Mouse (Mus musculus) heart, postnatal 0 days (tissue): ENCODE measurements around the gene Clpb. TPM values are rescaled to one million over a fixed set of nuclear protein-coding genes. Genes with fewer than 3 reads are reported as not detected.

Source experiments
- ATAC-seq: fragments of 200-750 bp; cut with Nextera tagmentation; 2 replicates; pipeline ENCODE4 v1.8.0; 2017; ENCODE audit warnings: low read depth, moderate number of reproducible peaks, moderate library complexity; ENCODE audit not compliant: insufficient read depth
- DNase-seq: peaks from one replicate; pipeline ENCODE4 v3.0.0-alpha.2; 2016; ENCODE audit warnings: low spot score
- H3K27ac ChIP-seq: fragments of 300-500 bp; sonication (generic); 2 replicates; pipeline ENCODE4 v1.5.1; 2014; ENCODE audit warnings: low read depth, mild to moderate bottlenecking
- H3K27me3 ChIP-seq: fragments of 300-500 bp; sonication (generic); 2 replicates; pipeline ENCODE4 v1.6.1; 2014; ENCODE audit warnings: low read length, mixed read lengths; ENCODE audit not compliant: control insufficient read depth, insufficient read depth
- H3K36me3 ChIP-seq: fragments of 300-500 bp; sonication (generic); replicated peaks from 2 replicates; pipeline ENCODE4 v1.6.1; 2014; ENCODE audit warnings: low read length, mixed read lengths; ENCODE audit not compliant: control insufficient read depth, insufficient read depth
- H3K4me1 ChIP-seq: fragments of 300-500 bp; sonication (generic); 2 replicates; pipeline ENCODE4 v1.6.1; 2014; ENCODE audit warnings: antibody characterized with exemption; ENCODE audit not compliant: control insufficient read depth, insufficient read depth
- H3K4me2 ChIP-seq: fragments of 300-500 bp; sonication (generic); 2 replicates; pipeline ENCODE4 v1.6.1; 2014; ENCODE audit warnings: low read depth, mild to moderate bottlenecking, low read length, moderate library complexity
- H3K4me3 ChIP-seq: fragments of 300-500 bp; sonication (generic); 2 replicates; pipeline ENCODE4 v1.5.1; 2014; ENCODE audit warnings: low read depth, low read length
- H3K9ac ChIP-seq: fragments of 300-500 bp; sonication (generic); replicated peaks from 2 replicates; pipeline ENCODE4 v1.6.1; 2014; ENCODE audit warnings: low read depth, low read length, mixed read lengths
- H3K9me3 ChIP-seq: fragments of 300-500 bp; sonication (generic); replicated peaks from 2 replicates; pipeline ENCODE4 v1.6.1; 2016; ENCODE audit warnings: low read length; ENCODE audit not compliant: control insufficient read depth
- CTCF ChIP-seq: IDR thresholded peaks from 2 replicates; pipeline ENCODE4 v1.5.1; 2016; ENCODE audit warnings: antibody characterized with exemption, control low read depth, low read depth
- EP300 ChIP-seq: IDR thresholded peaks from 2 replicates; pipeline ENCODE4 v1.6.1; 2016; ENCODE audit warnings: antibody characterized with exemption, low read depth
- WGBS: fragments of 180-500 bp; shearing (Covaris S2); extraction: QIAGEN DNeasy Blood & Tissue Kit; methylation state at CpG from one replicate; pipeline ENCODE4 v1.1.7; 2014; 5-methylcytosine and 5-hydroxymethylcytosine counted together
- polyA plus RNA-seq: library from polyadenylated mRNA; unstranded; fragments of >200 nt; fragmentation: Nextera tagmentation; extraction: Ambion mirVana; gene quantifications from 2 replicates; pipeline ENCODE4 v1.2.1, GENCODE M21; 2015
- total RNA-seq: library from RNA; depleted of rRNA; stranded (reverse); fragments of >200 nt; gene quantifications from 2 replicates; pipeline ENCODE4 v1.2.3, GENCODE M21; 2014; ENCODE audit warnings: low replicate concordance

Gene Clpb
- total and polyA plus RNA-seq, 2 experiments from 2014 or later, result 47.2 to 84.6 TPM

DNA sequence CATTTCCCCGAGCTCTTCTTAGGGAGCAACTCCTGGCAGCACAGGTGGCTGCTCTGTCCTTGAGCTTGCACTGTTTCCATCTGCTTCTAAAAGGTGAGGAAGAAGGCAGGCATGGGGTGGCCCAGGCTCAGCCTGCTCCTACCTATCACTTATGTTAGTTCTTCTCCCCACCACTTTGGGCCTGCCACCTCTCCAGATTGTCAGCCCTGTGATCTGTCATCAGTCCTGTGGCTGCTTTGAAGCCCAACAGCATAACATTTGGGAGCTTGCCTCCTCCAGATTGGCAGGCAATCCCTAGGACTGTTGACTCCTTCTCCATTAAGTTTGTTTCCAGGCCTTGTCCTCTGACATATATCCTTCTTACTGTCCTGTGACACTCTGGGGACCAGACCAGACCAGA lies 108.2 kb downstream of the Clpb start:
- Histone ChIP-seq H3K9ac (no peak overlapping the region), H3K9me3 (no peaks in the 10 kb centered on the region), H3K4me3 (no peak overlapping the region), H3K27ac (no peak overlapping the region), H3K4me1 (peaks cover 6% of the 10 kb centered on the region; the same call in 1 of the 2 replicates), H3K4me2 (no peak overlapping the region), H3K36me3 (no peaks in the 10 kb centered on the region; the same call in 1 of the 2 replicates), H3K27me3 (no peaks in the 10 kb centered on the region)
- TF ChIP-seq CTCF (no peak), EP300 (no peak)
- no peak for ATAC-seq
- DNase-seq, result peak; percentile 15
- 37% methylated on average over 1 of the region's 1 CpGs for WGBS

DNA sequence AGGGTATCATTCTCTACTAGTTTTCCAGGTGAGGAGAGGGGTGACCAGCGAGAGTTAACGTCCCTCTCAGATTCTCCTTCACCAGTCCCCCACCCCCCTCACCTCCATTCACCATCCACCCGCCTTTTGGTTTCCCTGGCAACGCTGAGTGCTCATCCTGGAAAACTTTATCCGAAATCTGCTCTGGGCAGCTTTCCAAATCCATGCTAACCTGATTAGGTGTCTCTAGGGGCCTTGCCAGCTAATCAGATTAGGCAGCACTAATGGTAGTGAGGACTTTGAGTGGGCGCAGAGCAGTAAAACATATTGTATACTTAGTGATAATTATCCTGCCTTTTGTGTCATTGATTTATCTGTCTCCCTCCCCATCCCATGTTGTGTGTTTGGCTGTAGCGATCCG lies 109.3 kb downstream of the Clpb start:
- TF ChIP-seq CTCF (no peak), EP300 (no peak)
- ATAC-seq, result no peak

DNA sequence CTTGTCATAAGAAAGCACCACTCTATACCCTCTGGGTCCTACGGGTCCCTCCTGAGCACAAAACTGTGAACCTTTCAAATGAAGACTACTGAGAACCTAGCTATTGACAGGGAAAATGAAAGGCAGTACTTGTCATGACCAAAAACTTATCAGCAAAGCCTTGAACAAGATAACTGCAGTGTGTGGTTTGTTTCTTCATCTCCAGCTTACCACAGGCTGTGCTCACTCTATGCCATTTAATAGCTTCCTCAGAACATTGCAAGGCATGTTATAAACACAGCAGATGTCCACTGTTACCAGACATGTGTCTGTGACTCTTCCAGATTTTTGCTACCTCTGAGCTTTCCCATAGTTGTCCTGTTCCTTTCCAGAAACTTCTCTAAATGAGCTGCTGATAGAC lies 113.6 kb downstream of the Clpb start:
- Histone ChIP-seq H3K9ac (no peak overlapping the region), H3K27ac (no peak overlapping the region), H3K4me1 (no peaks in the 10 kb centered on the region), H3K9me3 (no peaks in the 10 kb centered on the region), H3K4me3 (no peak overlapping the region), H3K4me2 (no peak overlapping the region), H3K36me3 (peaks cover 12% of the 10 kb centered on the region), H3K27me3 (no peaks in the 10 kb centered on the region)
- DNase-seq, result no peak
- ATAC-seq, result no peak
- no peak for TF ChIP-seq EP300
- no peak for TF ChIP-seq CTCF
- whole genome bisulfite sequencing, result 79% methylated on average over 1 of the region's 1 CpGs

More for the DNA sequence above, 109.3 kb downstream of the Clpb start:
- no peak overlapping the region for H3K27ac ChIP-seq
- H3K36me3 ChIP-seq, result no peaks in the 10 kb centered on the region; the same call in 1 of the 2 replicates
- H3K9me3 ChIP-seq, result no peaks in the 10 kb centered on the region
- H3K4me1 ChIP-seq, result peaks cover 6% of the 10 kb centered on the region; the same call in 1 of the 2 replicates
- no peak overlapping the region for H3K4me3 ChIP-seq
- no peak overlapping the region for H3K9ac ChIP-seq
- WGBS, result 70% methylated on average over 8 of the region's 8 CpGs
- no peak for DNase-seq
- H3K27me3 ChIP-seq, result no peaks in the 10 kb centered on the region
- H3K4me2 ChIP-seq, result no peak overlapping the region

DNA sequence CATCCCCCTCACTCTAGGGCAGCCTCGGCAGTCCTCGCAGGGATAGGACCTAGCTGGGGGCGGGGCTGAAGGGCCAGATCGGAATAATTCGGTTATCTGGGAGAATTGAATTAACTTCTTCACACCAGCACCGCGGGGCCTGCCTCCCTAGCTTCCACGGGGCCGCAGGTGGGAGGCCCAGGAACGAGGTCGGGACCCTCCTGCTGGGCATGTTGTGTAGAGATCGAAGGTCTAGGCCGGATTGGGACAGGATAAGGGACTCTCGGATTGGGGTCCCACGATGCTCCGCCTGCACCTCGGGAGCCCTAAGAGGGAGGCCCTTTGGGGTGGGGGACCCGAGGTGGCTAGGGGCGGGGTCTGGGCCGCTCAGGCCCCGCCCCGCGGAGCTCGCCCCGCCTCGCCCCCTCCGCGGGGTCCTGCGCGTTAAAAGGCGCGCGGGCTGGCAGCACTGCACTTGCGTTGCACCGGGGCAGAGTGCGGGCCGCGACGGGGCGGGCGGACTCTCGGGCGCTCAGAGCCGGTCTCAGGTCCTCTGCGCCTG lies 154.5 kb downstream of the Clpb start, which contains the start of gene Phox2a:
TSS of gene Phox2a (plus strand) at position 453 of the 541 bp plus-strand sequence.
- no peaks in the 10 kb centered on the region for H3K36me3 ChIP-seq
- no peak within 1 kb of the TSS for H3K9ac ChIP-seq
- H3K4me2 ChIP-seq, result peak within 1 kb of the TSS; percentile 42
- peak within 1 kb of the TSS; percentile 36 for H3K4me3 ChIP-seq
- no peak within 1 kb of the TSS for H3K27ac ChIP-seq
- H3K27me3 ChIP-seq, result peaks cover 54% of the 10 kb centered on the region
- TF ChIP-seq EP300, result no peak
- TF ChIP-seq CTCF, result no peak
- DNase-seq, result no peak
- no peak for ATAC-seq
- 2% methylated on average over 36 of the region's 45 CpGs for WGBS
- H3K9me3 ChIP-seq, result no peaks in the 10 kb centered on the region
- peaks cover 12% of the 10 kb centered on the region for H3K4me1 ChIP-seq

DNA sequence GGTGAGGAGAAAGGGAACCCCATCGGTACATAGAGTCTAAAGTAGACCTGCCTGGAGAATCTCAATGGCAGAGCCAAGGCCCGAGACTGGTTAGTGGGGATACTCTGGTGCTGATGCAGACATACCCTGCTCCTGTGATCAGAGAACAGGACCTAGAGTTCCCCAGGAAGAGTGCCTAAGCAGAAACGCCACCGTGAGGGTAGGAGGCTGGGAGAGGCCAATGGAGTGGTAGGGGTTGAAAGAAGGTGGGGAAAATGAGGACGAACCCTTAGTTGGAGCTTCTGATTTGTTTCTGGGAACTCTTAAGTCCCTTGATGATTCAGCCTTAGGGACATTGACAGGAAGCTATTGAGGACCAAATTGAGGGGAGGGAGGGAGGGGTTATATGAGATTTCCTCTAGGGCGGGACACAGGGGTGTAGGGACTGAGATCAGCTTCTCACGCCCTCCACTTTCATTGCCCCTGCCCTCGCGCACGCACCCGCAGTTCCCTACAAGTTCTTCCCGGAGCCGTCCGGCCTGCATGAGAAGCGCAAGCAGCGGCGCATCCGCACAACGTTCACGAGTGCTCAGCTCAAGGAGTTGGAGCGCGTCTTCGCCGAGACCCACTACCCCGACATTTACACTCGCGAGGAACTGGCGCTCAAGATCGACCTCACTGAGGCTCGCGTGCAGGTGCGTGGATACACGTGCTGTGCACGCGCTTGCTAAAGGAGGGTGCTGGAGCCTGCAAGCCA lies 157.0 kb downstream of the Clpb start:
- H3K27ac ChIP-seq, result no peak overlapping the region
- 5% methylated on average over 35 of the region's 35 CpGs for WGBS

More for the DNA sequence above, 157.0 kb downstream of the Clpb start:
- no peak overlapping the region for H3K9ac ChIP-seq
- TF ChIP-seq EP300 (no peak), CTCF (no peak)
- peaks cover 54% of the 10 kb centered on the region for H3K27me3 ChIP-seq
- DNase-seq (no peak), ATAC-seq (no peak)
- H3K9me3 ChIP-seq, result no peaks in the 10 kb centered on the region
- H3K4me3 ChIP-seq, result peak overlapping the region; percentile 53
- H3K36me3 ChIP-seq, result peaks cover 18% of the 10 kb centered on the region
- peak overlapping the region; percentile 85 for H3K4me2 ChIP-seq
- H3K4me1 ChIP-seq, result peaks cover 12% of the 10 kb centered on the region
